Mouse (Mus musculus): ENCODE measurements around the gene C1qc. TPM values are rescaled to one million over a fixed set of nuclear protein-coding genes. Genes with fewer than 3 reads are reported as not detected.

The C1qc gene
- polyA plus RNA-seq, 2 experiments, result 34.1 to 46.5 TPM

- Histone ChIP-seq H3K27me3 (ENCODE audit: control insufficient read depth, insufficient read depth, low read length) (no peaks in the 10 kb centered on the region), H3K27ac (no peak overlapping the region), H3K4me1 (replicated peaks; ENCODE audit: control insufficient read depth in 2 of 2, insufficient read depth in 2 of 2, low read length in 1 of 2) (no peaks in the 10 kb centered on the region), H3K36me3 (replicated peaks; ENCODE audit: control insufficient read depth, insufficient read depth, low read depth) (no peaks in the 10 kb centered on the region), H3K9ac (replicated peaks) (no peak overlapping the region), H3K4me2 (ENCODE audit: low read depth) (no peak overlapping the region), H3K4me3 (ENCODE audit: insufficient read depth in 1 of 2, low read depth in 2 of 2, low read length in 2 of 2) (no peak overlapping the region), H3K9me3 (ENCODE audit: control insufficient read depth, low read length) (no peaks in the 10 kb centered on the region)
- 20% methylated on average over 17 of the region's 17 CpGs for WGBS (ENCODE audit: insufficient replicate concordance)
- ATAC-seq (ENCODE audit: insufficient read depth) (no peak), DNase-seq (ENCODE audit: low read depth in 3 of 3, low spot score in 3 of 3) (no peak)
- TF ChIP-seq EP300 (IDR thresholded peaks at IDR 0.05; ENCODE audit: low read depth), result no peak
- no peak for TF ChIP-seq CTCF (IDR thresholded peaks at IDR 0.05; ENCODE audit: low read depth)
These were observed 31.1 kb downstream of the C1qc start for GRCm38 (mm10) chr4:136861806-136862205.

GRCm38 (mm10) chr4:136860022-136860421 is 32.8 kb downstream of the C1qc start:
- ATAC-seq (ENCODE audit: insufficient read depth) (no peak), DNase-seq (ENCODE audit: low read depth in 3 of 3, low spot score in 3 of 3) (no peak)
- no peaks in the 10 kb centered on the region for H3K4me1 ChIP-seq (replicated peaks; ENCODE audit: control insufficient read depth in 2 of 2, insufficient read depth in 2 of 2, low read length in 1 of 2)
- H3K4me2 ChIP-seq (ENCODE audit: low read depth), result no peak overlapping the region
- 70% methylated on average over 7 of the region's 7 CpGs for WGBS (ENCODE audit: insufficient replicate concordance)
- no peak overlapping the region for H3K4me3 ChIP-seq (ENCODE audit: insufficient read depth in 1 of 2, low read depth in 2 of 2, low read length in 2 of 2)
- no peaks in the 10 kb centered on the region for H3K27me3 ChIP-seq (ENCODE audit: control insufficient read depth, insufficient read depth, low read length)
- no peaks in the 10 kb centered on the region for H3K36me3 ChIP-seq (replicated peaks; ENCODE audit: control insufficient read depth, insufficient read depth, low read depth)
- no peak overlapping the region for H3K9ac ChIP-seq (replicated peaks)
- TF ChIP-seq CTCF (IDR thresholded peaks at IDR 0.05; ENCODE audit: low read depth), result peak; percentile 79
- TF ChIP-seq EP300 (IDR thresholded peaks at IDR 0.05; ENCODE audit: low read depth), result no peak
- no peaks in the 10 kb centered on the region for H3K9me3 ChIP-seq (ENCODE audit: control insufficient read depth, low read length)
- H3K27ac ChIP-seq, result no peak overlapping the region

- ATAC-seq (ENCODE audit: insufficient read depth) (no peak), DNase-seq (ENCODE audit: low read depth in 3 of 3, low spot score in 3 of 3) (no peak)
- TF ChIP-seq CTCF (IDR thresholded peaks at IDR 0.05; ENCODE audit: low read depth) (peak; percentile 57), EP300 (IDR thresholded peaks at IDR 0.05; ENCODE audit: low read depth) (no peak)
- H3K4me2 ChIP-seq (ENCODE audit: low read depth), result no peak overlapping the region
- H3K9ac ChIP-seq (replicated peaks), result no peak overlapping the region
- H3K9me3 ChIP-seq (ENCODE audit: control insufficient read depth, low read length), result no peaks in the 10 kb centered on the region
- no peaks in the 10 kb centered on the region for H3K36me3 ChIP-seq (replicated peaks; ENCODE audit: control insufficient read depth, insufficient read depth, low read depth)
- no peaks in the 10 kb centered on the region for H3K27me3 ChIP-seq (ENCODE audit: control insufficient read depth, insufficient read depth, low read length)
- H3K27ac ChIP-seq, result no peak overlapping the region
- no peak overlapping the region for H3K4me3 ChIP-seq (ENCODE audit: insufficient read depth in 1 of 2, low read depth in 2 of 2, low read length in 2 of 2)
- H3K4me1 ChIP-seq (replicated peaks; ENCODE audit: control insufficient read depth in 2 of 2, insufficient read depth in 2 of 2, low read length in 1 of 2), result no peaks in the 10 kb centered on the region
- 29% methylated on average over 6 of the region's 6 CpGs for WGBS (ENCODE audit: insufficient replicate concordance)
These were observed 37.8 kb downstream of the C1qc start for GRCm38 (mm10) chr4:136855081-136855480.

- ATAC-seq (ENCODE audit: insufficient read depth) (no peak), DNase-seq (ENCODE audit: low read depth in 3 of 3, low spot score in 3 of 3) (no peak)
- no peak for TF ChIP-seq CTCF (IDR thresholded peaks at IDR 0.05; ENCODE audit: low read depth)
- no peak for TF ChIP-seq EP300 (IDR thresholded peaks at IDR 0.05; ENCODE audit: low read depth)
- Histone ChIP-seq H3K9ac (replicated peaks) (no peak overlapping the region), H3K27ac (no peak overlapping the region), H3K27me3 (ENCODE audit: control insufficient read depth, insufficient read depth, low read length) (no peaks in the 10 kb centered on the region), H3K4me2 (ENCODE audit: low read depth) (no peak overlapping the region), H3K9me3 (ENCODE audit: control insufficient read depth, low read length) (no peaks in the 10 kb centered on the region), H3K4me3 (ENCODE audit: insufficient read depth in 1 of 2, low read depth in 2 of 2, low read length in 2 of 2) (no peak overlapping the region), H3K4me1 (replicated peaks; ENCODE audit: control insufficient read depth in 2 of 2, insufficient read depth in 2 of 2, low read length in 1 of 2) (no peaks in the 10 kb centered on the region), H3K36me3 (replicated peaks; ENCODE audit: control insufficient read depth, insufficient read depth, low read depth) (no peaks in the 10 kb centered on the region)
- WGBS (ENCODE audit: insufficient replicate concordance), result 70% methylated on average over 12 of the region's 12 CpGs
These were observed 39.9 kb downstream of the C1qc start for GRCm38 (mm10) chr4:136852989-136853388.

- H3K4me2 ChIP-seq (ENCODE audit: low read depth), result no peak overlapping the region
- no peaks in the 10 kb centered on the region for H3K9me3 ChIP-seq (ENCODE audit: control insufficient read depth, low read length)
- no peak overlapping the region for H3K9ac ChIP-seq (replicated peaks)
- H3K36me3 ChIP-seq (replicated peaks; ENCODE audit: control insufficient read depth, insufficient read depth, low read depth), result no peaks in the 10 kb centered on the region
- no peak for TF ChIP-seq CTCF (IDR thresholded peaks at IDR 0.05; ENCODE audit: low read depth)
- no peak for TF ChIP-seq EP300 (IDR thresholded peaks at IDR 0.05; ENCODE audit: low read depth)
- no peaks in the 10 kb centered on the region for H3K4me1 ChIP-seq (replicated peaks; ENCODE audit: control insufficient read depth in 2 of 2, insufficient read depth in 2 of 2, low read length in 1 of 2)
- H3K4me3 ChIP-seq (ENCODE audit: insufficient read depth in 1 of 2, low read depth in 2 of 2, low read length in 2 of 2), result no peak overlapping the region
- no peak overlapping the region for H3K27ac ChIP-seq
- DNase-seq (ENCODE audit: low read depth in 3 of 3, low spot score in 3 of 3) (no peak), ATAC-seq (ENCODE audit: insufficient read depth) (no peak)
- 24% methylated on average over 5 of the region's 5 CpGs for WGBS (ENCODE audit: insufficient replicate concordance)
- no peaks in the 10 kb centered on the region for H3K27me3 ChIP-seq (ENCODE audit: control insufficient read depth, insufficient read depth, low read length)
These were observed 40.7 kb downstream of the C1qc start for GRCm38 (mm10) chr4:136852119-136852518.
